Comparison of ENCODE assay signal across 21 mouse cellular contexts in the genomic region with DNA sequence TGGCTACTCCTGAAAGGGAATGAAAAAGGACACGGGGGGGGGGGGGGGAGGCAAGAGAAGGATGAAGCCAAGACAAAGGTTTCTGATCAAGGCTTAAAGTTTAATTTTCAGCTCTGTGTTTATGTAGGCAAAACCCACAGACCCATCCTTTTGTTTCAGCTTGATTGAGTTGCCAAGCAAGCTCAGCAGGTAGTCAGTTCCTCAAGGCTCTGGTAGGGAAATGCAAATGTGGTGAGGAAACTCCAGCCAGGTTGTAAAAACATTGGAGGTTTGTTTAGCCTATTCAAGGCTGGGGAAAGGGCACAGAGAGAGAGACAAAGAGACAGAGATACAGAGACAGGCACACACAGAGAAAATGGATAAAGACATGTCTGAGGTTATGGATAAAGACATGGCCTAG.
"Had no signal": no experiment of that assay in that cellular context is flagged by ENCODE, and none has a peak within 500 bp of the region (broad histone marks: within the 10 kb centered on the region; RNA-seq: fewer than 3 reads in every experiment).

No protein-coding gene starts in this region.

- H3K4me1 ChIP-seq: liver, embryonic 15.5 days; lung, embryonic 15.5 days; megakaryocyte, embryonic 14.5 days; midbrain, embryonic 13.5 days; midbrain, embryonic 15.5 days; neural tube, embryonic 13.5 days; neural tube, embryonic 15.5 days had no signal

- H3K27ac ChIP-seq: liver, embryonic 15.5 days; lung, embryonic 15.5 days; macrophage; midbrain, embryonic 13.5 days; midbrain, embryonic 15.5 days; neural tube, embryonic 13.5 days; neural tube, embryonic 15.5 days had no signal

- H3K9ac ChIP-seq: liver, embryonic 15.5 days; liver, postnatal 0 days; lung, embryonic 15.5 days; midbrain, embryonic 13.5 days; midbrain, embryonic 15.5 days; neural tube, embryonic 13.5 days; neural tube, embryonic 15.5 days had no signal

- DNase-seq: liver, postnatal 0 days; lung, adult 2 months; lung, postnatal 14 days; lung, postnatal 36 days; retina, postnatal 1 day; right cerebral cortex, adult 18-20 months; right cerebral cortex, postnatal 25 days; spleen, adult 18-20 months; thymus, adult 18-20 months; thymus, postnatal 14 days; thymus, postnatal 36 days had no signal

- ATAC-seq: liver, postnatal 0 days; lung, postnatal 0 days; midbrain, embryonic 13.5 days; midbrain, embryonic 15.5 days had no signal

- H3K27me3 ChIP-seq: liver, embryonic 15.5 days; lung, embryonic 15.5 days; megakaryocyte, embryonic 14.5 days; midbrain, embryonic 13.5 days; midbrain, embryonic 15.5 days; neural tube, embryonic 13.5 days; neural tube, embryonic 15.5 days had no signal

- H3K4me2 ChIP-seq: liver, embryonic 15.5 days; lung, embryonic 15.5 days; midbrain, embryonic 11.5 days; midbrain, embryonic 13.5 days; midbrain, embryonic 15.5 days; neural tube, embryonic 13.5 days; neural tube, embryonic 15.5 days had no signal

- H3K9me3 ChIP-seq: liver, embryonic 15.5 days; lung, embryonic 15.5 days; midbrain, embryonic 13.5 days; midbrain, embryonic 15.5 days; neural tube, embryonic 13.5 days; neural tube, embryonic 15.5 days had no signal

- H3K36me3 ChIP-seq: liver, embryonic 15.5 days; lung, embryonic 15.5 days; midbrain, embryonic 13.5 days; midbrain, embryonic 15.5 days; neural tube, embryonic 13.5 days; neural tube, embryonic 15.5 days had no signal

- H3K4me3 ChIP-seq: liver, embryonic 15.5 days; lung, embryonic 15.5 days; megakaryocyte, embryonic 14.5 days; midbrain, embryonic 13.5 days; midbrain, embryonic 15.5 days; neural tube, embryonic 13.5 days; neural tube, embryonic 15.5 days had no signal
